Mouse (Mus musculus): Measurements from ENCODE around the gene Sufu. TPM values are rescaled to one million over a fixed set of nuclear protein-coding genes. Genes with fewer than 3 reads are reported as not detected.
A peak's percentile ranks its signal among the peaks of the same experiment; 100 is the strongest.

The Sufu gene
- polyA plus RNA-seq, 1 experiment from 2014 or later: 30.3 TPM

- no peak overlapping the region for H3K27ac ChIP-seq (ENCODE audit: low read depth)
- DNase-seq (ENCODE audit: low spot score) (no peak), ATAC-seq (replicated peaks; ENCODE audit: low FRiP score, low TSS enrichment, low read depth) (no peak)
- H3K4me3 ChIP-seq (ENCODE audit: low read depth, low read length): no peak overlapping the region
- H3K27me3 ChIP-seq (replicated peaks; ENCODE audit: control insufficient read depth, insufficient read depth, low read length): no peaks in the 10 kb centered on the region
- H3K9me3 ChIP-seq (ENCODE audit: control insufficient read depth, low read length): no peaks in the 10 kb centered on the region
- 90% methylated on average over 2 of the region's 2 CpGs for WGBS
- peaks cover 8% of the 10 kb centered on the region for H3K4me1 ChIP-seq (replicated peaks; ENCODE audit: control insufficient read depth, insufficient read depth, low read length)
- no peak overlapping the region for H3K9ac ChIP-seq (ENCODE audit: low read length)
- H3K36me3 ChIP-seq (ENCODE audit: control insufficient read depth, insufficient read depth, low read length): peaks cover 9% of the 10 kb centered on the region; the same call in 1 of the 2 replicates
- no peak overlapping the region for H3K4me2 ChIP-seq (ENCODE audit: low read length)
Measured at GRCm38 (mm10) chr19:46413969-46414368, 17.3 kb downstream of the Sufu start.

- ATAC-seq (replicated peaks; ENCODE audit: low FRiP score, low TSS enrichment, low read depth): no peak
- 0 out of 2 replicates have a peak, but pooled peaks cover 3% of the 10 kb centered on the region for H3K4me1 ChIP-seq (replicated peaks; ENCODE audit: control insufficient read depth, insufficient read depth, low read length)
- 89% methylated on average over 8 of the region's 8 CpGs for WGBS
- no peaks in the 10 kb centered on the region for H3K27me3 ChIP-seq (replicated peaks; ENCODE audit: control insufficient read depth, insufficient read depth, low read length)
- no peaks in the 10 kb centered on the region for H3K9me3 ChIP-seq (ENCODE audit: control insufficient read depth, low read length)
- H3K9ac ChIP-seq (ENCODE audit: low read length): no peak overlapping the region
- peaks cover 6% of the 10 kb centered on the region; the same call in 1 of the 2 replicates for H3K36me3 ChIP-seq (ENCODE audit: control insufficient read depth, insufficient read depth, low read length)
- no peak overlapping the region for H3K4me2 ChIP-seq (ENCODE audit: low read length)
- no peak overlapping the region for H3K27ac ChIP-seq (ENCODE audit: low read depth)
- no peak overlapping the region for H3K4me3 ChIP-seq (ENCODE audit: low read depth, low read length)
- no peak for DNase-seq (ENCODE audit: low spot score)
Measured at GRCm38 (mm10) chr19:46414486-46414885, 17.8 kb downstream of the Sufu start.

- H3K9ac ChIP-seq (ENCODE audit: low read length): no peak overlapping the region
- H3K4me2 ChIP-seq (ENCODE audit: low read length): no peak overlapping the region
- no peak for DNase-seq (ENCODE audit: low spot score)
- 73% methylated on average over 9 of the region's 9 CpGs for WGBS
- no peaks in the 10 kb centered on the region for H3K27me3 ChIP-seq (replicated peaks; ENCODE audit: control insufficient read depth, insufficient read depth, low read length)
- H3K4me1 ChIP-seq (replicated peaks; ENCODE audit: control insufficient read depth, insufficient read depth, low read length): peaks cover 3% of the 10 kb centered on the region; the same call in 1 of the 2 replicates
- ATAC-seq (replicated peaks; ENCODE audit: low FRiP score, low TSS enrichment, low read depth): no peak
- H3K4me3 ChIP-seq (ENCODE audit: low read depth, low read length): no peak overlapping the region
- no peaks in the 10 kb centered on the region for H3K9me3 ChIP-seq (ENCODE audit: control insufficient read depth, low read length)
- no peak overlapping the region for H3K27ac ChIP-seq (ENCODE audit: low read depth)
- H3K36me3 ChIP-seq (ENCODE audit: control insufficient read depth, insufficient read depth, low read length): no peaks in the 10 kb centered on the region
Measured at GRCm38 (mm10) chr19:46416276-46416675, 19.6 kb downstream of the Sufu start.

- Histone ChIP-seq H3K9ac (ENCODE audit: low read length) (no peak overlapping the region), H3K4me3 (ENCODE audit: low read depth, low read length) (no peak overlapping the region), H3K36me3 (ENCODE audit: control insufficient read depth, insufficient read depth, low read length) (no peaks in the 10 kb centered on the region), H3K9me3 (ENCODE audit: control insufficient read depth, low read length) (no peaks in the 10 kb centered on the region), H3K4me2 (ENCODE audit: low read length) (no peak overlapping the region), H3K27ac (ENCODE audit: low read depth) (no peak overlapping the region), H3K27me3 (replicated peaks; ENCODE audit: control insufficient read depth, insufficient read depth, low read length) (no peaks in the 10 kb centered on the region), H3K4me1 (replicated peaks; ENCODE audit: control insufficient read depth, insufficient read depth, low read length) (peaks cover 18% of the 10 kb centered on the region)
- 64% methylated on average over 4 of the region's 4 CpGs for WGBS
- DNase-seq (ENCODE audit: low spot score) (no peak), ATAC-seq (replicated peaks; ENCODE audit: low FRiP score, low TSS enrichment, low read depth) (no peak)
Measured at GRCm38 (mm10) chr19:46418051-46418450, 21.4 kb downstream of the Sufu start.

GRCm38 (mm10) chr19:46420410-46420809 lies 23.7 kb downstream of the Sufu start:
- DNase-seq (ENCODE audit: low spot score) (no peak), ATAC-seq (replicated peaks; ENCODE audit: low FRiP score, low TSS enrichment, low read depth) (no peak)
- H3K4me1 ChIP-seq (replicated peaks; ENCODE audit: control insufficient read depth, insufficient read depth, low read length): peaks cover 21% of the 10 kb centered on the region
- 89% methylated on average over 7 of the region's 7 CpGs for WGBS
- no peaks in the 10 kb centered on the region for H3K27me3 ChIP-seq (replicated peaks; ENCODE audit: control insufficient read depth, insufficient read depth, low read length)
- no peak overlapping the region for H3K4me2 ChIP-seq (ENCODE audit: low read length)
- no peak overlapping the region for H3K9ac ChIP-seq (ENCODE audit: low read length)
- no peak overlapping the region for H3K27ac ChIP-seq (ENCODE audit: low read depth)
- peaks cover 6% of the 10 kb centered on the region; the same call in 1 of the 2 replicates for H3K36me3 ChIP-seq (ENCODE audit: control insufficient read depth, insufficient read depth, low read length)
- H3K4me3 ChIP-seq (ENCODE audit: low read depth, low read length): no peak overlapping the region
- H3K9me3 ChIP-seq (ENCODE audit: control insufficient read depth, low read length): no peaks in the 10 kb centered on the region

GRCm38 (mm10) chr19:46422384-46423338 lies 26.0 kb downstream of the Sufu start:
- no peak overlapping the region for H3K9ac ChIP-seq (ENCODE audit: low read length)
- peaks cover 9% of the 10 kb centered on the region; the same call in 1 of the 2 replicates for H3K36me3 ChIP-seq (ENCODE audit: control insufficient read depth, insufficient read depth, low read length)
- ATAC-seq (replicated peaks; ENCODE audit: low FRiP score, low TSS enrichment, low read depth) (no peak; the same call in 1 of the 2 replicates), DNase-seq (ENCODE audit: low spot score) (no peak)
- H3K4me2 ChIP-seq (ENCODE audit: low read length): no peak overlapping the region
- WGBS: 35% methylated on average over 11 of the region's 11 CpGs
- H3K9me3 ChIP-seq (ENCODE audit: control insufficient read depth, low read length): no peaks in the 10 kb centered on the region
- 0 out of 2 replicates have a peak overlapping the region, but pooled peaks have one; percentile 19 for H3K27ac ChIP-seq (ENCODE audit: low read depth)
- peaks cover 20% of the 10 kb centered on the region for H3K4me1 ChIP-seq (replicated peaks; ENCODE audit: control insufficient read depth, insufficient read depth, low read length)
- H3K27me3 ChIP-seq (replicated peaks; ENCODE audit: control insufficient read depth, insufficient read depth, low read length): no peaks in the 10 kb centered on the region
- no peak overlapping the region for H3K4me3 ChIP-seq (ENCODE audit: low read depth, low read length)

GRCm38 (mm10) chr19:46425266-46425665 lies 28.6 kb downstream of the Sufu start:
- no peaks in the 10 kb centered on the region for H3K27me3 ChIP-seq (replicated peaks; ENCODE audit: control insufficient read depth, insufficient read depth, low read length)
- ATAC-seq (replicated peaks; ENCODE audit: low FRiP score, low TSS enrichment, low read depth) (no peak), DNase-seq (ENCODE audit: low spot score) (no peak)
- H3K4me3 ChIP-seq (ENCODE audit: low read depth, low read length): no peak overlapping the region
- H3K9me3 ChIP-seq (ENCODE audit: control insufficient read depth, low read length): no peaks in the 10 kb centered on the region
- peaks cover 18% of the 10 kb centered on the region for H3K4me1 ChIP-seq (replicated peaks; ENCODE audit: control insufficient read depth, insufficient read depth, low read length)
- H3K27ac ChIP-seq (ENCODE audit: low read depth): no peak overlapping the region
- H3K36me3 ChIP-seq (ENCODE audit: control insufficient read depth, insufficient read depth, low read length): peaks cover 19% of the 10 kb centered on the region; the same call in 1 of the 2 replicates
- WGBS: 97% methylated on average over 8 of the region's 8 CpGs
- no peak overlapping the region for H3K4me2 ChIP-seq (ENCODE audit: low read length)
- no peak overlapping the region for H3K9ac ChIP-seq (ENCODE audit: low read length)

GRCm38 (mm10) chr19:46426488-46426887 lies 29.8 kb downstream of the Sufu start:
- no peak overlapping the region for H3K9ac ChIP-seq (ENCODE audit: low read length)
- H3K4me1 ChIP-seq (replicated peaks; ENCODE audit: control insufficient read depth, insufficient read depth, low read length): peaks cover 17% of the 10 kb centered on the region
- no peak for ATAC-seq (replicated peaks; ENCODE audit: low FRiP score, low TSS enrichment, low read depth)
- no peak overlapping the region for H3K4me3 ChIP-seq (ENCODE audit: low read depth, low read length)
- H3K27me3 ChIP-seq (replicated peaks; ENCODE audit: control insufficient read depth, insufficient read depth, low read length): no peaks in the 10 kb centered on the region
- H3K27ac ChIP-seq (ENCODE audit: low read depth): no peak overlapping the region
- peaks cover 19% of the 10 kb centered on the region; the same call in 1 of the 2 replicates for H3K36me3 ChIP-seq (ENCODE audit: control insufficient read depth, insufficient read depth, low read length)
- WGBS: 89% methylated on average over 12 of the region's 12 CpGs
- H3K4me2 ChIP-seq (ENCODE audit: low read length): no peak overlapping the region
- DNase-seq (ENCODE audit: low spot score): no peak
- H3K9me3 ChIP-seq (ENCODE audit: control insufficient read depth, low read length): no peaks in the 10 kb centered on the region
